Mouse (Mus musculus): ENCODE data around the gene Fam57a.

Fam57a gene

GRCm38 (mm10) chr11:76179495-76180145, at the start of gene Fam57a, which contains the start of gene Vps53:
Gene Fam57a (plus strand): TSS chr11:76179671.
Gene Vps53 (minus strand): TSS chr11:76179647.
- peak; percentile 99 for DNase-seq

GRCm38 (mm10) chr11:76130859-76131258, 48.6 kb upstream of the Fam57a start:
- peak; percentile 99 for DNase-seq

- peak; percentile 40 for DNase-seq
Measured at GRCm38 (mm10) chr11:76135641-76136437, 43.6 kb upstream of the Fam57a start.

GRCm38 (mm10) chr11:76137996-76138395, 41.5 kb upstream of the Fam57a start:
- DNase-seq, result no peak

- DNase-seq, result peak; percentile 83
Measured at GRCm38 (mm10) chr11:76144386-76144785, 35.1 kb upstream of the Fam57a start.

- no peak for DNase-seq
Measured at GRCm38 (mm10) chr11:76145169-76145568, 34.3 kb upstream of the Fam57a start.

GRCm38 (mm10) chr11:76146187-76147010, 33.1 kb upstream of the Fam57a start:
- DNase-seq, result peak; percentile 82

GRCm38 (mm10) chr11:76148055-76149008, 31.1 kb upstream of the Fam57a start:
- DNase-seq, result no peak

- no peak for DNase-seq
Measured at GRCm38 (mm10) chr11:76150980-76151379, 28.5 kb upstream of the Fam57a start.

- no peak for DNase-seq
Measured at GRCm38 (mm10) chr11:76153236-76153951, 26.1 kb upstream of the Fam57a start.

- DNase-seq, result no peak
Measured at GRCm38 (mm10) chr11:76154200-76154599, 25.3 kb upstream of the Fam57a start.

GRCm38 (mm10) chr11:76154861-76155260, 24.6 kb upstream of the Fam57a start:
- DNase-seq, result no peak

- no peak for DNase-seq
Measured at GRCm38 (mm10) chr11:76158375-76158774, 21.1 kb upstream of the Fam57a start.

- DNase-seq, result no peak
Measured at GRCm38 (mm10) chr11:76160251-76160650, 19.2 kb upstream of the Fam57a start.

- DNase-seq, result peak; percentile 85
Measured at GRCm38 (mm10) chr11:76166657-76167056, 12.8 kb upstream of the Fam57a start.

- DNase-seq, result peak; percentile 93
Measured at GRCm38 (mm10) chr11:76167079-76167765, 12.2 kb upstream of the Fam57a start.

- DNase-seq, result no peak
Measured at GRCm38 (mm10) chr11:76168976-76169375, 10.5 kb upstream of the Fam57a start.

- no peak for DNase-seq
Measured at GRCm38 (mm10) chr11:76170207-76170606, 9.3 kb upstream of the Fam57a start.

- DNase-seq, result peak; percentile 91
Measured at GRCm38 (mm10) chr11:76178726-76179494, 561 bp upstream of the Fam57a start.

- DNase-seq, result peak; percentile 87
Measured at GRCm38 (mm10) chr11:76180146-76180540, 672 bp downstream of the Fam57a start.
